Mouse (Mus musculus): ENCODE measurements at regions not wholly inside any gene's neighbourhood (a gene's known extent, or its start where the extent isn't known, plus 50 kb on each side); places are given as distances from the start of the nearest gene placed in this dataset.

DNA sequence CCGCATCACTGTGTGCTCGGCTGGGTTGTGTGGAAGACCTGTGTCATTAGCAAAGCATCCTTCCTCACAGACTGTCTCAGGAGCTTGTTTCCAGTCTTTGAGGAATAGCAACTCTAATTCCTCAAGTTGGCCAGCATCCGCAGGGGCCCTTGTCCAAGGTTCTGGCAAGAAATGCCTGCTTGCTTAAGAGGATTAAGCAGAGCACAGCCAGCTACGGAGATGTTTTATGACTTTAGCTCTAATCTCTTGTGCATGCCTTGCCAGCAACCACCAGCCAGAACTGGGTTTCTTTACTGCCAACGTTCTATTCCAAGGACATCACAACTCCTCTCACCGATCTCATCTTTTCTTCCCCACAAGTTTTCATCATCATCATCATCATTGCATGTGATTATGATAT, 599.0 kb upstream of the Gm19410 start:
- WGBS = 80% methylated on average over 6 of the region's 6 CpGs

DNA sequence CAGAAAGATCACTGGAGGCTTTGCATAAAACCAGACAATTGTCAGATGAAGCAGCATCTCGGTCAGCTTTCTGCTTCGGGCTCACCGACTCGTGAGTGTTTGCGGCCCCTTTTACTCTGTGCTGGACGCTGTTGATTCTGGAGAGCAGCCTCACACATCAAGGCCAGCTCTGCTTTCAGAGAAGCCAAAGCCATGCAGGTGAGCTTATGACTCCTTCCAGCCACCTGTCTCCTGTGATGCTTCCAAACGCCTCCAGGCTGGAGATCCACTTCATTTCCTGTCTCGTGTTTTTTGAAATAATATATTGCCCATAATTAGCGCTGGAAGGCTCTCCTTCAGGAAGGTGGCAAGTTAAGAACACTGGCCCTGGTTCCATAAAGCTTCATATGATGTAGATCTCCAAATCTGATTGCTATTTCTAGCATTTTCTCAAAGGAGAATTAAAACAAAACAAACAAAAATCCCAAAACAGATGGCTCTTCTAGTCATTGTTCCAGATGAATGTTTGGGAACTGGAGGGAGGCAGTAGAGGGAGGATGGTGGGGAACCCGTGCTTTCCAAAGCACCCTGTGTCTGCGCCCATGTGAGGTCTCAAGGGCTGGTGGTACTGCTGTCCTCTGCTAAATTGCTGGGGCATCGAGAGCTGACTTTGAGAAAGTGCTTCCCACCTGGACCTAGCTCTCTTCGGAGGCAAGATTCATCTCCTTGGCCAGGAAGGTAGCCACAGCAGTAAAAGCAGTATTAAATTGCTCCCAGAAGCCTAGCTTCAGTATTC, 593.9 kb upstream of the Gm19410 start:
- no peaks in the 10 kb centered on the region for H3K4me1 ChIP-seq
- no peak for DNase-seq (ENCODE audit: low spot score)
- no peaks in the 10 kb centered on the region for H3K27me3 ChIP-seq (ENCODE audit: low read depth, poor library complexity, severe bottlenecking)
- H3K27ac ChIP-seq (replicated peaks) = no peak overlapping the region
- 87% methylated on average over 13 of the region's 13 CpGs for WGBS
- H3K4me3 ChIP-seq = no peak overlapping the region
- H3K36me3 ChIP-seq = no peaks in the 10 kb centered on the region
- no peaks in the 10 kb centered on the region for H3K9me3 ChIP-seq (replicated peaks)

More for the DNA sequence above, 599.0 kb upstream of the Gm19410 start:
- DNase-seq (ENCODE audit: low spot score) = no peak
- no peak overlapping the region for H3K4me3 ChIP-seq
- H3K36me3 ChIP-seq = no peaks in the 10 kb centered on the region
- no peaks in the 10 kb centered on the region for H3K4me1 ChIP-seq
- H3K27ac ChIP-seq (replicated peaks) = no peak overlapping the region
- no peaks in the 10 kb centered on the region for H3K27me3 ChIP-seq (ENCODE audit: low read depth, poor library complexity, severe bottlenecking)
- no peaks in the 10 kb centered on the region for H3K9me3 ChIP-seq (replicated peaks)

DNA sequence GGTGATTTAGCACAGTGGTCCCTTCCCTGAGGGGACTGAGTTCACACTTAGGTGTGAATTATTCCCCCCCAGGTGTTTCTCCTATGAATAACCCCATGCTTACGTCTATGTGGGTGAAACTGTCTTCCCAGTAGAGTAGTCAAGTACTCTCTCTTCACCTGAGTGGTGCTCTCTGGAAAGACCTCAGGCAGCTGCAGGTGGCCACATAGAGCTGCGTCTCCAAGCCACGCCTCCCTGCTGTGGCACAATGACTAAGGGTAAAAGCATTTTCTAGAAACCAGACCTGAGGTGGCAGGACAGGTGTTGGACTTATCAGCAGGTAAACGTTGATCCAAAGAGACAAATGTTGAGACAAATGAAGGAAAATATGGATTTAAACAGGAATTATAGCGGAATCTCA, 588.3 kb upstream of the Gm19410 start:
- DNase-seq (ENCODE audit: low spot score) = no peak
- 77% methylated on average over 5 of the region's 5 CpGs for WGBS
- Histone ChIP-seq H3K36me3 (no peaks in the 10 kb centered on the region), H3K27ac (replicated peaks) (no peak overlapping the region), H3K4me1 (no peaks in the 10 kb centered on the region), H3K9me3 (replicated peaks) (no peaks in the 10 kb centered on the region), H3K27me3 (ENCODE audit: low read depth, poor library complexity, severe bottlenecking) (no peaks in the 10 kb centered on the region), H3K4me3 (no peak overlapping the region)

DNA sequence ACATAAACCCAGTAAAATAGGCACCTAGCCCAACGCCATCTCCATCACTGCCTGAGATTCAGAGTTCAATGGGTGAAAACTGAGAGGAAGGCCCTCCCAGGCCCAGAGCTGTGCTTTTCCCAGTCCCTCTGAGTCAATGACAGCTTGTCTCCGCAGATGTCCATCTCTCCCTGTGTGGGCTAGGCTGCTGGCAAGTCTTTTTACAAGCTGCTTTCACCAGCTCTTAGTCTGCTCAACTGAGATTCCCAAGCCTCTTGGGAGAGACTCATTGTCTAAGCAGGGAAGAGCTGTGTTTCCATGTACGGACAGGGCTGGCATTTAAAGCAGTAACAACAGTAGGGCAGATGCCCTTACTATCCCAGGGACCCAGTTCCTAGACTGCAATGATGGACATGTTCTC, 585.5 kb upstream of the Gm19410 start:
- DNase-seq (ENCODE audit: low spot score) = no peak
- WGBS = 78% methylated on average over 3 of the region's 3 CpGs
- no peaks in the 10 kb centered on the region; the same call in 1 of the 2 replicates for H3K9me3 ChIP-seq (replicated peaks)
- no peak overlapping the region for H3K4me3 ChIP-seq
- H3K36me3 ChIP-seq = no peaks in the 10 kb centered on the region
- no peak overlapping the region for H3K27ac ChIP-seq (replicated peaks)
- no peaks in the 10 kb centered on the region for H3K4me1 ChIP-seq
- H3K27me3 ChIP-seq (ENCODE audit: low read depth, poor library complexity, severe bottlenecking) = no peaks in the 10 kb centered on the region

DNA sequence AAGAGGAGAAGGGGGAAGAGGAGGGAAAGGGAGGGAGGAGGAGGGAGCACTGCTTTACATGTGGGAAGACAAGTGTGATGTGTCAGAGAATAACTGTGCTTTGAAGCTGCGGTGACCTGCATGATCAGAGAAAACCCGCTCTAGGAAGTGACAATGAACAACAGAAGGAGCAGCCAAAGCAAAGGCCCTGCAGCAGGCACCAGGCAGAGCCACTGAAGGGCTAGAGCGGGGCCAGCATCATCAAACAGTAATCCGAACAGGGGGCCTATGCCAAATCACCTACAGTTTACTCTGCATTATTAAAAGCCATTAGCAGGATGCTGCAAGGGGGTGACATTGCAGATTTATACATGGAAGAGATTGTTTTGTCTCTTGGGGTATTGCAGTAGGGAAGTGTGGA, 583.4 kb upstream of the Gm19410 start:
- Histone ChIP-seq H3K27me3 (ENCODE audit: low read depth, poor library complexity, severe bottlenecking) (no peaks in the 10 kb centered on the region), H3K27ac (replicated peaks) (no peak overlapping the region), H3K4me3 (no peak overlapping the region), H3K4me1 (no peaks in the 10 kb centered on the region), H3K9me3 (replicated peaks) (no peaks in the 10 kb centered on the region; the same call in 1 of the 2 replicates), H3K36me3 (no peaks in the 10 kb centered on the region)
- WGBS = 89% methylated on average over 4 of the region's 4 CpGs
- no peak for DNase-seq (ENCODE audit: low spot score)

DNA sequence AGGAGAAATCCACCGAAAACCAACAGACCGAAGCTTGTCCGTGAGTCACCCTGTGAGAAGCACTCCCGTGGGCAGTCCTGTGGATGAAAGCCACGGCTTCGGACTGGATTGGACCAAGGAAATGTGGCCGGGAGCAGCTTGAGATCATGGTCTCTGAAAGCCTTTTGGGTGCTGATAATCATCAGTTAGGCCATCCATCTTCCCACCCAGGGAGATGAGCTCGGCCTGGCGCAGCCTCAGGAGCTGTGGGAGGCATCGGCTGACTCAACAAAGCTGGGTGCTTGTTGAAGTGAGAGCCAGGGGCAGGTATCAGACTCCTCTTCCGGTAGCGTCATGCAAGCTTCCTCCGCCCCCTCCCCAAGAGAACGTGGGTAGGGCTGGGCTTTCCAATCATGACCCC, 582.2 kb upstream of the Gm19410 start:
- Histone ChIP-seq H3K36me3 (no peaks in the 10 kb centered on the region), H3K9me3 (replicated peaks) (no peaks in the 10 kb centered on the region; the same call in 1 of the 2 replicates), H3K27me3 (ENCODE audit: low read depth, poor library complexity, severe bottlenecking) (no peaks in the 10 kb centered on the region), H3K4me3 (no peak overlapping the region), H3K27ac (replicated peaks) (no peak overlapping the region), H3K4me1 (no peaks in the 10 kb centered on the region)
- WGBS = 90% methylated on average over 14 of the region's 14 CpGs
- DNase-seq (ENCODE audit: low spot score) = no peak

DNA sequence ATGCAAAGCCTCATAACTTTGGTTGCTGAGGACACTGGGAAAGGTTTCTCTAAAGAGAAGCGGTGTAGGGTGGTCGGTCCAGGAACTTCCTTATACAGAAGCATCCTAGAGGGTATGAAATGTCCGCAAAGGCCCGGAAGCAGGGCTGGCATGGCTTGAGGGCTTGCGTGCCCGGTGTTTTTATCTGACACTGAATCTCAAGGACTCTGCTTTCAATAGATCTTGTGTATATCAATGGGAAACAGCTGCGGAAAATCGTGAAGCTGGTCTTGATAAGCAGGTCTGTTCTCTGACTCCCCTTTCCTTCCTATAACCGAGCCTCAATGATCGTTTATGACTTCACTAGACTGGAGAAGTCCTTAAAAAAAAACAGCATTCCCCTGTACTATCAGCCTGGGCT, 580.4 kb upstream of the Gm19410 start:
- Histone ChIP-seq H3K27me3 (ENCODE audit: low read depth, poor library complexity, severe bottlenecking) (no peaks in the 10 kb centered on the region), H3K36me3 (no peaks in the 10 kb centered on the region), H3K9me3 (replicated peaks) (no peaks in the 10 kb centered on the region; the same call in 1 of the 2 replicates), H3K4me1 (no peaks in the 10 kb centered on the region), H3K27ac (replicated peaks) (no peak overlapping the region), H3K4me3 (no peak overlapping the region)
- DNase-seq (ENCODE audit: low spot score) = no peak
- 89% methylated on average over 10 of the region's 10 CpGs for WGBS

DNA sequence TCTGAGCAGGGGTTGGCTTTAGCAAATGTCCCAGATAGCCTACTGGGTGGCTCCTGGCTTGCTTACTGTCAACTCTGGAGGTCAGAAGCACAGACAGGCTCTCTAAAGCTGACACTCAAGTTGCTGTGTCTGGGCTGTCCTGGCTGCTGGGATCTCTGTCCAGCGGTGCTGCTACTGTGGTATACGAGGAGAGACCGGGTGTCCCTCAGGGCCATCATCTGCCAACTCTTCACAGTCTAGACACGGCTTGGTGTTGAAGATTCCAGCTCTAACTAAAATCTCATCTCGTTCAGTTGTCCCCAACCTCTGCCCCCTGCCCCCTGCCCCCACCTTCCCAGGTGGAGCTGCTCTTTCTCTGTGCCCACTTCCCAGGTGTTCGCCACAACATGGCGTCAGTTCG, 577.1 kb upstream of the Gm19410 start:
- no peak overlapping the region for H3K4me3 ChIP-seq
- DNase-seq (ENCODE audit: low spot score) = no peak
- no peaks in the 10 kb centered on the region for H3K36me3 ChIP-seq
- no peaks in the 10 kb centered on the region for H3K27me3 ChIP-seq (ENCODE audit: low read depth, poor library complexity, severe bottlenecking)
- no peak overlapping the region for H3K27ac ChIP-seq (replicated peaks)
- H3K4me1 ChIP-seq = peaks cover 7% of the 10 kb centered on the region
- no peaks in the 10 kb centered on the region; the same call in 1 of the 2 replicates for H3K9me3 ChIP-seq (replicated peaks)
- WGBS = 92% methylated on average over 8 of the region's 8 CpGs

DNA sequence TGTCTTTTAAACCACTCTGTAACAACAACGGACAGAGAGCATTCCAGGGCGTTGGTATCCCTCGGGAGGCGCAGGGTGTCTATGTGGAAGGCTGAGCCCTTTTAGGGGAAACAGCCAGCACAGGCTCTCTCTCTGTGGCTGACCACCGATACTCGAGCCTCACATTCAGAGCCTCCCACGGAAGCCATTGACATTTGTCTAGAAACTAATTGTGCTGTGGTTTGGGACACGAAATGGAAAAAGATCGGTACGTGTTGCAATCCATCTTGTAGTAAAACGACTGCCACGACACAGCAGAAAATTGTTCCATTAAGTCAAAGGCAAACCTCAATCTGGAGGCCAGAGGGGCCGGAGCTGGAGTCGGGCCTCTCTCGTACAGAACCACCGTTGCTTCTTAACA, 575.9 kb upstream of the Gm19410 start:
- Histone ChIP-seq H3K27me3 (ENCODE audit: low read depth, poor library complexity, severe bottlenecking) (no peaks in the 10 kb centered on the region), H3K4me1 (peaks cover 16% of the 10 kb centered on the region), H3K9me3 (replicated peaks) (no peaks in the 10 kb centered on the region), H3K27ac (replicated peaks) (no peak overlapping the region), H3K4me3 (no peak overlapping the region), H3K36me3 (no peaks in the 10 kb centered on the region)
- DNase-seq (ENCODE audit: low spot score) = no peak
- 91% methylated on average over 16 of the region's 16 CpGs for WGBS

DNA sequence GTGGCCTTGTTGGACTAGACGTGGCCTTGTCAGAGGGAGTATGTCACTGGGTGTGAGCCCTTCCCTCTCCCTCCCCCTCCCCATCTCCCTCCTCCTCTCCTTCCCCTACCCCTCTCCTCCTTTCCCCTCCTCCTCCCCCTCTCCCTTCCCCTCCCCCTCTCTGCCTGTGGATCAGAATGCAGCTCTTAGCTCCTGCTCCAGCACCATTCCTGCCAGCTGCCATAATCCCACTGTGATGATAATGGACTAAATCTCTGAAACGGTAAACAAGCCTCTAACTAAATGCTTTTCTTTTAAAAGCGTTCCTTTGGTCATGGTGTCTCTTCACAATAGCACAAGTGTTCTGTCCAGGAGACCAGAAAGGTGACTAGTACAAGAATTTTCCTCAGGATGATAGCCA, 573.1 kb upstream of the Gm19410 start:
- Histone ChIP-seq H3K27me3 (ENCODE audit: low read depth, poor library complexity, severe bottlenecking) (no peaks in the 10 kb centered on the region), H3K4me3 (no peak overlapping the region), H3K36me3 (no peaks in the 10 kb centered on the region), H3K4me1 (peaks cover 27% of the 10 kb centered on the region), H3K27ac (replicated peaks) (no peak overlapping the region), H3K9me3 (replicated peaks) (no peaks in the 10 kb centered on the region)
- 16% methylated on average over 3 of the region's 3 CpGs for WGBS
- no peak for DNase-seq (ENCODE audit: low spot score)

DNA sequence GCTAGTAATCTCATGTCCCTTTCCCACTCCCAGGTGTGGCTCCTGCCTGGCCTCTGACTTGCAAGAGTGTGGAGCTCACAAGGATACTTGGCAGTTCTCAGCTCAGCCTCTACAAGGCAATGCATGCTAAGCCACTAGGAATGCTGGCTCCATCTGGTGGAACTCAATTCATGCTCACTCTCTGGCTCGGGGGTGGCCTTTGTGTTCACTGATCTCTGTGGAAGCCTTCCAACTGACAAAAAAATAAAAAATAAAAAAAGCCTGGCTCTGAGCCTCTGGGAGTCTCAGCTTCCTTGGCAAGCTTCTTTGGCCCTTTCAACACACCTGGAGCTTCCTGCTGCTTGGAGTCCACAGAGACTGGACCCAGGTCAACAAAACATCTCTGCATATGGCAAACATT, 571.8 kb upstream of the Gm19410 start:
- no peak overlapping the region for H3K4me3 ChIP-seq
- no peaks in the 10 kb centered on the region for H3K27me3 ChIP-seq (ENCODE audit: low read depth, poor library complexity, severe bottlenecking)
- DNase-seq (ENCODE audit: low spot score) = no peak
- no peak overlapping the region for H3K27ac ChIP-seq (replicated peaks)
- no peaks in the 10 kb centered on the region for H3K9me3 ChIP-seq (replicated peaks)
- peaks cover 32% of the 10 kb centered on the region for H3K4me1 ChIP-seq
- no peaks in the 10 kb centered on the region for H3K36me3 ChIP-seq
- whole genome bisulfite sequencing = 63% methylated on average over 1 of the region's 1 CpGs

DNA sequence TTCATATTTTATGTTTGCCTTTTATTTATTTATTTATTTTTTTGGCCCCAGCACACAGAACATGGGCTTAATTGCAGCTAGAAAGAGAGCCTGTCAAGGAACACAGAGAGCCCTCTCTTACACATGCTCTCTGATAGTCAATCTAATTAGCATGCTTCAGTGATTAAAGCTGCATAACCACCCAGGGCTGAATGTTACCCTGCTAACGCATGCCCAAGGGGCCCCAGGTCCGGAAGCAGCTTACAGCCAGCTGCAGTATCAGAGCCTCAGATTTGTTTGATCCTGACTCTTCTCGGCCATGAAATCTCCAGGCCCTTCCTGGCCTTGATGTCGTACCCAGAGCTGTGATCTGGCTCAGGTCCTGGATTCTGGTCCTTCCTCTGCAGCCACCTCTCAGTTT, 569.4 kb upstream of the Gm19410 start:
- 27% methylated on average over 4 of the region's 4 CpGs for WGBS
- H3K27me3 ChIP-seq (ENCODE audit: low read depth, poor library complexity, severe bottlenecking) = no peaks in the 10 kb centered on the region
- no peak overlapping the region for H3K4me3 ChIP-seq
- no peak for DNase-seq (ENCODE audit: low spot score)
- H3K9me3 ChIP-seq (replicated peaks) = no peaks in the 10 kb centered on the region
- H3K36me3 ChIP-seq = no peaks in the 10 kb centered on the region
- 0 out of 2 replicates have a peak overlapping the region, but pooled peaks have one; percentile 9 for H3K27ac ChIP-seq (replicated peaks)
- H3K4me1 ChIP-seq = peaks cover 36% of the 10 kb centered on the region

DNA sequence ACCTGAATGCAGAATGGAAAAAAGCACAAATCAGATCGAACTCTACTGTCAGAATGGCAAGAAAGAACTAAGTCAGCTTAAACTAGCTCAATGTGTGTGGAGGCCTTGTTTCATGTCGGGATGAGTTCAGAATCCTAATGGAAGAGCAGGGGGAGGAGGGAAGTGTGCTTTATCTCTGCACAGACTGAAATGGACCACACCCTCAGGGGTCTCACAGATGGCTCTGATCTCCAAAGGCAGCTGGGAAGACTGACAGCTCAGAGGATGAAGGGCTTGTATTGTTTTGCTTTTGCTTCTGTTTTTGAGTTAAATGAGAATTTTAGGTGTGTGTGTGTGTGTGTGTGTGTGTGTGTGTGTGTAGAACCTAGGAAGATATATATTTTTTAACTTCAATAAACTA, 566.8 kb upstream of the Gm19410 start:
- Histone ChIP-seq H3K36me3 (no peaks in the 10 kb centered on the region), H3K4me3 (no peak overlapping the region), H3K4me1 (peaks cover 28% of the 10 kb centered on the region), H3K27me3 (ENCODE audit: low read depth, poor library complexity, severe bottlenecking) (no peaks in the 10 kb centered on the region), H3K9me3 (replicated peaks) (no peaks in the 10 kb centered on the region), H3K27ac (replicated peaks) (no peak overlapping the region)
- WGBS = 59% methylated on average over 2 of the region's 2 CpGs
- no peak for DNase-seq (ENCODE audit: low spot score)
